Mouse (Mus musculus): ENCODE results near the gene Tmed10. TPM values are rescaled to one million over a fixed set of nuclear protein-coding genes. Genes with fewer than 3 reads are reported as not detected.

Gene Tmed10
- polyA plus RNA-seq, 1 experiment from 2014 or later, result 323 TPM

- H3K36me3 ChIP-seq, result no peaks in the 10 kb centered on the region
- peaks cover 33% of the 10 kb centered on the region for H3K4me1 ChIP-seq
- H3K4me3 ChIP-seq (replicated peaks), result 0 out of 2 replicates have a peak overlapping the region, but pooled peaks have one; percentile 2
- H3K9ac ChIP-seq, result no peak overlapping the region
- H3K27me3 ChIP-seq, result no peaks in the 10 kb centered on the region
- no peaks in the 10 kb centered on the region for H3K9me3 ChIP-seq (replicated peaks)
- WGBS, result 64% methylated on average over 8 of the region's 8 CpGs
- H3K27ac ChIP-seq, result peak overlapping the region; percentile 24
- peak overlapping the region; percentile 59; the same call in 1 of the 2 replicates for H3K4me2 ChIP-seq
- no peak for ATAC-seq (replicated peaks; ENCODE audit: low FRiP score)
These were observed 2.5 kb downstream of the Tmed10 start for GRCm38 (mm10) chr12:85372068-85372665.

- H3K4me3 ChIP-seq (replicated peaks), result no peak overlapping the region
- ATAC-seq (replicated peaks; ENCODE audit: low FRiP score), result no peak
- WGBS, result 83% methylated on average over 6 of the region's 6 CpGs
- no peaks in the 10 kb centered on the region for H3K27me3 ChIP-seq
- no peaks in the 10 kb centered on the region for H3K9me3 ChIP-seq (replicated peaks)
- 0 out of 2 replicates have a peak, but pooled peaks cover 9% of the 10 kb centered on the region for H3K36me3 ChIP-seq
- H3K27ac ChIP-seq, result no peak overlapping the region
- H3K9ac ChIP-seq, result no peak overlapping the region
- peaks cover 45% of the 10 kb centered on the region for H3K4me1 ChIP-seq
- no peak overlapping the region for H3K4me2 ChIP-seq
These were observed 6.1 kb downstream of the Tmed10 start for GRCm38 (mm10) chr12:85368441-85369063.

- peak overlapping the region; percentile 28 for H3K27ac ChIP-seq
- H3K4me1 ChIP-seq, result peaks cover 28% of the 10 kb centered on the region
- H3K4me2 ChIP-seq, result no peak overlapping the region
- WGBS, result 56% methylated on average over 3 of the region's 3 CpGs
- no peaks in the 10 kb centered on the region for H3K9me3 ChIP-seq (replicated peaks)
- H3K27me3 ChIP-seq, result no peaks in the 10 kb centered on the region
- no peak overlapping the region for H3K9ac ChIP-seq
- peak; percentile 29; the same call in 1 of the 2 replicates for ATAC-seq (replicated peaks; ENCODE audit: low FRiP score)
- H3K4me3 ChIP-seq (replicated peaks), result no peak overlapping the region
- H3K36me3 ChIP-seq, result peaks cover 9% of the 10 kb centered on the region; the same call in 1 of the 2 replicates
These were observed 8.4 kb downstream of the Tmed10 start for GRCm38 (mm10) chr12:85366271-85366670.

- no peak overlapping the region for H3K9ac ChIP-seq
- 69% methylated on average over 4 of the region's 4 CpGs for WGBS
- no peak for ATAC-seq (replicated peaks; ENCODE audit: low FRiP score)
- H3K4me3 ChIP-seq (replicated peaks), result no peak overlapping the region
- no peak overlapping the region for H3K27ac ChIP-seq
- no peaks in the 10 kb centered on the region for H3K27me3 ChIP-seq
- no peak overlapping the region for H3K4me2 ChIP-seq
- H3K9me3 ChIP-seq (replicated peaks), result no peaks in the 10 kb centered on the region
- peaks cover 9% of the 10 kb centered on the region; the same call in 1 of the 2 replicates for H3K36me3 ChIP-seq
- H3K4me1 ChIP-seq, result peaks cover 19% of the 10 kb centered on the region
These were observed 12.1 kb downstream of the Tmed10 start for GRCm38 (mm10) chr12:85362510-85362909.

- Histone ChIP-seq H3K4me3 (replicated peaks) (no peak overlapping the region), H3K4me2 (no peak overlapping the region), H3K9ac (no peak overlapping the region), H3K36me3 (peaks cover 9% of the 10 kb centered on the region; the same call in 1 of the 2 replicates), H3K9me3 (replicated peaks) (no peaks in the 10 kb centered on the region), H3K4me1 (peaks cover 14% of the 10 kb centered on the region; the same call in 1 of the 2 replicates), H3K27me3 (no peaks in the 10 kb centered on the region), H3K27ac (no peak overlapping the region)
- ATAC-seq (replicated peaks; ENCODE audit: low FRiP score), result no peak
These were observed 13.1 kb downstream of the Tmed10 start for GRCm38 (mm10) chr12:85361580-85361979.

- H3K4me3 ChIP-seq (replicated peaks), result no peak overlapping the region
- ATAC-seq (replicated peaks; ENCODE audit: low FRiP score), result no peak
- no peaks in the 10 kb centered on the region for H3K27me3 ChIP-seq
- H3K9ac ChIP-seq, result no peak overlapping the region
- no peak overlapping the region for H3K27ac ChIP-seq
- 51% methylated on average over 3 of the region's 3 CpGs for WGBS
- H3K4me2 ChIP-seq, result no peak overlapping the region
- peaks cover 9% of the 10 kb centered on the region; the same call in 1 of the 2 replicates for H3K36me3 ChIP-seq
- H3K9me3 ChIP-seq (replicated peaks), result no peaks in the 10 kb centered on the region
- H3K4me1 ChIP-seq, result peaks cover 10% of the 10 kb centered on the region; the same call in 1 of the 2 replicates
These were observed 13.5 kb downstream of the Tmed10 start for GRCm38 (mm10) chr12:85361165-85361564.

- ATAC-seq (replicated peaks; ENCODE audit: low FRiP score), result no peak
- no peaks in the 10 kb centered on the region for H3K9me3 ChIP-seq (replicated peaks)
- H3K9ac ChIP-seq, result no peak overlapping the region
- H3K27me3 ChIP-seq, result no peaks in the 10 kb centered on the region
- H3K27ac ChIP-seq, result no peak overlapping the region
- H3K36me3 ChIP-seq, result peaks cover 53% of the 10 kb centered on the region
- WGBS, result 90% methylated on average over 3 of the region's 3 CpGs
- no peak overlapping the region for H3K4me2 ChIP-seq
- no peak overlapping the region for H3K4me3 ChIP-seq (replicated peaks)
- 0 out of 2 replicates have a peak, but pooled peaks cover 3% of the 10 kb centered on the region for H3K4me1 ChIP-seq
These were observed 20.6 kb downstream of the Tmed10 start for GRCm38 (mm10) chr12:85354061-85354460.

GRCm38 (mm10) chr12:85350407-85351232, 24.0 kb downstream of the Tmed10 start:
- H3K4me3 ChIP-seq (replicated peaks), result no peak overlapping the region
- H3K27me3 ChIP-seq, result no peaks in the 10 kb centered on the region
- peaks cover 75% of the 10 kb centered on the region for H3K36me3 ChIP-seq
- H3K9ac ChIP-seq, result no peak overlapping the region
- 77% methylated on average over 10 of the region's 10 CpGs for WGBS
- H3K4me2 ChIP-seq, result no peak overlapping the region
- peak overlapping the region; percentile 18; the same call in 1 of the 2 replicates for H3K27ac ChIP-seq
- no peaks in the 10 kb centered on the region for H3K9me3 ChIP-seq (replicated peaks)
- ATAC-seq (replicated peaks; ENCODE audit: low FRiP score), result no peak
- H3K4me1 ChIP-seq, result 0 out of 2 replicates have a peak, but pooled peaks cover 3% of the 10 kb centered on the region

GRCm38 (mm10) chr12:85348338-85348737, 26.3 kb downstream of the Tmed10 start:
- H3K4me3 ChIP-seq (replicated peaks), result no peak overlapping the region
- H3K9ac ChIP-seq, result no peak overlapping the region
- H3K9me3 ChIP-seq (replicated peaks), result no peaks in the 10 kb centered on the region
- 0 out of 2 replicates have a peak, but pooled peaks cover 3% of the 10 kb centered on the region for H3K4me1 ChIP-seq
- peaks cover 79% of the 10 kb centered on the region for H3K36me3 ChIP-seq
- peak overlapping the region; percentile 37; the same call in 1 of the 2 replicates for H3K27ac ChIP-seq
- WGBS, result 78% methylated on average over 6 of the region's 6 CpGs
- no peak overlapping the region for H3K4me2 ChIP-seq
- no peak for ATAC-seq (replicated peaks; ENCODE audit: low FRiP score)
- no peaks in the 10 kb centered on the region for H3K27me3 ChIP-seq

GRCm38 (mm10) chr12:85347196-85347595, 27.5 kb downstream of the Tmed10 start:
- WGBS, result 69% methylated on average over 3 of the region's 3 CpGs
- no peak overlapping the region for H3K4me2 ChIP-seq
- no peak overlapping the region for H3K4me3 ChIP-seq (replicated peaks)
- 0 out of 2 replicates have a peak overlapping the region, but pooled peaks have one; percentile 48 for H3K27ac ChIP-seq
- H3K36me3 ChIP-seq, result peaks cover 73% of the 10 kb centered on the region
- no peak overlapping the region for H3K9ac ChIP-seq
- H3K4me1 ChIP-seq, result 0 out of 2 replicates have a peak, but pooled peaks cover 3% of the 10 kb centered on the region
- no peak for ATAC-seq (replicated peaks; ENCODE audit: low FRiP score)
- H3K27me3 ChIP-seq, result no peaks in the 10 kb centered on the region
- no peaks in the 10 kb centered on the region for H3K9me3 ChIP-seq (replicated peaks)

- ATAC-seq (replicated peaks; ENCODE audit: low FRiP score), result peak; percentile 64; the same call in 1 of the 2 replicates
- WGBS, result 52% methylated on average over 3 of the region's 3 CpGs
- H3K27ac ChIP-seq, result no peak overlapping the region
These were observed 28.3 kb downstream of the Tmed10 start for GRCm38 (mm10) chr12:85346374-85346773.

More at GRCm38 (mm10) chr12:85346374-85346773, 28.3 kb downstream of the Tmed10 start:
- H3K4me1 ChIP-seq, result 0 out of 2 replicates have a peak, but pooled peaks cover 4% of the 10 kb centered on the region
- no peaks in the 10 kb centered on the region for H3K27me3 ChIP-seq
- H3K4me3 ChIP-seq (replicated peaks), result no peak overlapping the region
- H3K36me3 ChIP-seq, result peaks cover 76% of the 10 kb centered on the region
- no peaks in the 10 kb centered on the region for H3K9me3 ChIP-seq (replicated peaks)
- no peak overlapping the region for H3K9ac ChIP-seq
- no peak overlapping the region for H3K4me2 ChIP-seq

All from kidney, embryonic 15.5 days (tissue).